Mouse (Mus musculus): Measurements from ENCODE around the gene Foxo6. TPM values are rescaled to one million over a fixed set of nuclear protein-coding genes. Genes with fewer than 3 reads are reported as not detected.

Gene Foxo6
- 1 to 10 TPM in 1 of 2 experiments, under 1 TPM in 1; 0.76 to 1.2 TPM for total RNA-seq (2021)
- long read RNA-seq, experiment 1, result 0 reads
- long read RNA-seq, experiment 2, partial matches to known transcripts, result 0 of 2 reads
- long read RNA-seq, experiment 2, other reads (novel, unspliced or antisense), result 0 of 2 reads

DNA sequence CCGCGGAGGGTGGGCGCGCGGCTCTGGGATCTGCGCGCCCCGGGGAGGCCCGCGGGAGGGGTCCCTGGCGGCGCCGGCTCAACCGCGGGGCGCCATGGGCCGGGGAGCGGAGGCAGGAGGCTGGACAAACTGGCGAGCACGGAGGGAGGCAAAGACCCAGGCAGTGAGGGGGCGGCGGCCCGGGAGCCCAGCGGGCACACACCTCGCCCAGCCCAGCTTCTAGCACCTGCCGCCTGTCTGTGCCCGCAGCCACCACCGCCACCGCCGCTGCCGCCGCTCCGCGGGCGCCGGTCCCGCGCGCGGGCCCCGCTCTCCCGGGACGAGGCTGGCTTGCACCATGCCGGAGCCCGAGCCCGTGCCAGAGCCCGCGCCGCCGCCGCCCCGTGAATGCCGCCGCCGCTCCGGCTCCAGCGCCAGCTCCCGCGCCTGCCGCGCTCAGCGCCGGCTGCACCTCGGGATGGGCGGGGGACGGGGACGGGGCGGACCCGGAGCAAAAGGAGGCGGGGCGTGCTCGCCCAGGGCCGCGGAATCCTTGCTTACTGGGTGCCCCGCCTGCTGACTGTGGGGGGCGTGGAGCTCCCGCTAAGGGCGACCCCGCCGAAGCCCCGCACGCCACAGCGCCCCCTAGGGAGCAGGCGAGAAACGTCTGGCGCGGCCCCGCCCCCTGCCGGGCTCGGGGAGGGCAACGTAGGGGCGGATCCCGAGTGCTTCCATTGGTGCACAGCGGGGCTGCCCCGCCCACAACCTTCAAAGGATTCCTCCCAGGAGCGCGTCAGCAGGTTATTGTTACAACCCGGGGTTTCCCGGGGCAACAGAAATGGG, at the start of gene Foxo6:
Gene Foxo6, minus strand, starts transcription at position 60 of the 822 bp plus-strand sequence.
- peak; percentile 97 for DNase-seq

DNA sequence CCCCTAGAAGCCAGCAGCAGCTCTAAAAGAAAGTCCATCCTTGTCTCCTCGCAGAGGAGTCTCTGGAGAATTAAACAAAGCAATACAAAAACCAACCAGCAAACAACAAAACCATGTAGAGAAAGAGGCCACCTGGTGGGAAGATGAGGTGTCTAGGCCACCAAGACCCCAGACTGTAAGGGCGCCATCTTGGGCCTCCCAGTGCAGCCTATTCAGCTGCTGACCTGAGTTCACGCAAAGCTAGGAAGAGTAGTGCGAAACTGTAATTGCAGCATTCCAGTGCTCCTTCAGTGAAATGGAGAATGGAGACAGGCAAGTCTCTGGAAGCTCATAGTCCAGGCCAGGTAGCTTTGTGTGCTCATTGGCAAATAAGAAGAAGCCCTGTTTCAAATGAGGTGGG, 47.2 kb upstream of the Foxo6 start:
- no peak for DNase-seq

GRCm38 (mm10) chr4:120332934-120333421, 45.8 kb upstream of the Foxo6 start:
- DNase-seq, result no peak

GRCm38 (mm10) chr4:120332405-120332933, 45.3 kb upstream of the Foxo6 start:
- no peak for DNase-seq

- no peak for DNase-seq
These were observed 44.8 kb upstream of the Foxo6 start for GRCm38 (mm10) chr4:120331992-120332391.

DNA sequence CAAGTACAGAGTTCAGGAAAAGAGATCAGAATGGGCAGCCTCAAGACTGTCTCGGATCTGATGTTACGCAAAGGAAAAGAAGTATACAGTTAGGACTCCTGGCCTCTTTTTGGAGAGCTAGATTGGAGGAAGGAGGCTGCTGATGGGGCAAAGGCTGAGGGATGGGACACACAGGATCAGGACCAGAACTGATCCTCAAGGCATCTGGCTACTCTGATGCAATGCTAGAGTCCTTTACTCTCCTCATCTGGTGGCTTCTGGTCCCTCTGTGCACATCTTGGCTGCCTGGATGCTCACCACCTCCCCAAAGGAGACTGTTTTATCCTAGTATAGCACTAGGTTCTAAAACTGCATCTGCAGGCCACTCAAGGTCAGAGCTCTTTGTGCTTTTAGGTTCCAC, 44.4 kb upstream of the Foxo6 start:
- no peak for DNase-seq

DNA sequence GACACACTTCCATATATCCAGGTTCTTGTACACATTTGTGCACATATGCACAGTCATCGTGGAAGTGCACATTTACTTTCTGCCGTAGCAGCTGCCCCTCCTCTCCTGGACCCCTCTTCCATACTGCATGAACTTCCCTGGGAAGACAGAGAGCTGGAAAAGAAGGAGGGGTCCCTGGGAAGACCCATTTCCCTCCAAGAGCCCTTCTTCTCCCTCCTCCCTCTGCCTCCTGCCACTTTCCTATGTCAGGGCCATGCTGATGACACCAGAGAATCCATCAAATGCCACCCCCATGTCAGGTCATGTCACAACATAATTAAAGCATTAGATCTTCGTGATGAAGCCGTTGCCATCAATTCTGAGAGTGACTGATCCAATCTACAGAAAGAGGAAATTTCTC, 38.6 kb upstream of the Foxo6 start:
- DNase-seq, result no peak

DNA sequence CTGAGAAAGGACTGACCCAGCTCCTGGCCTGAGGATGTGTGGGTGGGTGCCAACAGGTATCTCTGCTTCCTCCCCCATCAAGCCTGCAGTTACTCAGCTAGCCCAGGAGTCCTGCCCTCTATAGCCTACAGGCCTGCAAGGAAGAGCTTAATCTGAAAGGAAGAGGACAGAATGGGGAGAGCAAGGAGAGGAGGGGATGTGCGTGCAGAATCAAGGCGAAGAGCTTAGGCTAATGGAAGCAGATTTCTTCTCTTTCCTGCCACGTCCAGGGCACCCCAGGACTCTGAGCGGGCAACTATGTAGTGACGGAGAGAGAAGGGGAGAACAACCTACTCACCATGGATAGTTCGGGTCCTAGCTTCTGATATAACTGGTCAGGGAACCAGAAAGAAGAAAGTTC, 37.9 kb upstream of the Foxo6 start:
- no peak for DNase-seq

- DNase-seq, result peak in 1 of 2 experiments; percentile 12
These were observed 36.7 kb upstream of the Foxo6 start for GRCm38 (mm10) chr4:120323858-120324257.

DNA sequence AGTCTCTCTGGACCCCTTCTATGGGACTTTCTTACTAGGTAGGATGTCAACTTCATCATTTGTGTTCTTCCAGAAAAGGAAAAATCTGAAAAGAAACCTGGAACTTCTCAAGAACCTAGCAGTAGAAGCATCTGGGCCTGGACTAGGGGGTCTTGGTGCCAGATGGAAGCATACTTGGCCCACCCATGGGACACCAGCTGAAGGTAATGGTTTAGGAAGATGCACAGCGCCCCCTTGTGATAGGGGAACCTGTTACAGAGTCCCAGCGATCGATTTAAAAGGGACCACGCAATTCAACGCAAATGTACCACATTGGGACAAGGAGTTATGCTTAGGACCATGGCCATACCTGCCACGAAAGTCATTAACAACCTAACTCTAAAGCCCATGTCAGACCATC, 36.0 kb upstream of the Foxo6 start:
- DNase-seq, result peak; percentile 51 to 61

- DNase-seq, result no peak
These were observed 30.4 kb upstream of the Foxo6 start for GRCm38 (mm10) chr4:120317541-120317940.

GRCm38 (mm10) chr4:120316716-120317115, 29.6 kb upstream of the Foxo6 start:
- DNase-seq, result no peak

GRCm38 (mm10) chr4:120314571-120314970, 27.4 kb upstream of the Foxo6 start:
- DNase-seq, result no peak

DNA sequence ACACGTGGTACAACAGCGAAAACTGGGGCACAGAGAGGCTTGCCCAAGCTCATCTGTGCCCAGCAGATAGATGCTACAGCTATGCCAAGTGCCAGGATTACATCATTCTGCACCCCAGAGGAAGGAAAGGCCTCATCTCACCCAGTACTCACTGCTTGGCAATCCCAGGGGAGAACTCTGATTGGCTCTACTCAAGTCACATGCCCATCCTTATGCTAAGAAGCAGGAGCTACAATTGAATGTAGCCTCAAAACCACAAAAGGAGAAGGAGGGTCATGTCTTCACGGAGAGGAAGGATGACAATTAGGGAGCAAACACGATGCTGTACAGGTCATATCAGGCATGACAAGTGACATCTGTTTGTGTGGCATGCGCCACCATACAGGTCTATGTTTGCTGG, 26.2 kb upstream of the Foxo6 start:
- no peak for DNase-seq

DNA sequence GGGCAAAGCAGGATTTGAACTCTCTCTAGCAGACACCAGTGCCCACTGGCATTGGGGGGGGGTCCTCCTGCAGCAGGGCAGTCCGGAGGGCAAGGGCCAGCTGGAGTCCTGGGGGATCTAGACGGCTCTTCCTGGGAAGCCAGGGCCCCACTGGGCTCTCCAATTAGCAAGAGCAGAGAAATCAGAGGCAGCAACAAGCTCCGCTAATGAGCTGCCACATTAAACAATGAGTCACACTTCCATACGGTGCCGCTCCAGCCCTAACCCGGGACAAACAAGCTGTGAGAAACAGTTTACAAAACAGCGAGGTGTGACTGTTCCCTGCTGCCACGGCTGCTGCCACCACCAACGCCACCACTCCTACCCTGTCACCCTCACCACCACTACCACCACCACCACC, 17.4 kb upstream of the Foxo6 start:
- DNase-seq, result no peak

DNA sequence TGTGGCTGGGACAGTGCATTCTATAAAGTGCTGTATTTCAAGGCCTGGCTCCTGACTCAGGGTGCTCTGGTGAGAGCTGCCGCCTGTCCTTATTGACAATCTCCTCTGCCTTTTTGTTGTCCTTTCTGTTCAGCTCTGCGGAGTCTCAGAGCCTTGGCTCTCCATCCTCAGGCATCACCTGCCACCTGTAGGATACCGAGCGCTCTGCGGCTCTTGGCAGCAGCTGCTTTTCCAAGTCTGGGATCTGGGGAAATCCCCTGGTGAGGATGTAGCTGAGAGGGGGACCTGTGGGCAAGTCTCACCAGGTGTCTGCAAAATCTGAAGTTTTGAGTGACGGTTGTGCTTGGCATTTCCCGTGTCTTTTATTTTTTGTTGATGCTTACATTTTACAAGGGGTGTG, 12.1 kb upstream of the Foxo6 start:
- DNase-seq, result no peak

DNA sequence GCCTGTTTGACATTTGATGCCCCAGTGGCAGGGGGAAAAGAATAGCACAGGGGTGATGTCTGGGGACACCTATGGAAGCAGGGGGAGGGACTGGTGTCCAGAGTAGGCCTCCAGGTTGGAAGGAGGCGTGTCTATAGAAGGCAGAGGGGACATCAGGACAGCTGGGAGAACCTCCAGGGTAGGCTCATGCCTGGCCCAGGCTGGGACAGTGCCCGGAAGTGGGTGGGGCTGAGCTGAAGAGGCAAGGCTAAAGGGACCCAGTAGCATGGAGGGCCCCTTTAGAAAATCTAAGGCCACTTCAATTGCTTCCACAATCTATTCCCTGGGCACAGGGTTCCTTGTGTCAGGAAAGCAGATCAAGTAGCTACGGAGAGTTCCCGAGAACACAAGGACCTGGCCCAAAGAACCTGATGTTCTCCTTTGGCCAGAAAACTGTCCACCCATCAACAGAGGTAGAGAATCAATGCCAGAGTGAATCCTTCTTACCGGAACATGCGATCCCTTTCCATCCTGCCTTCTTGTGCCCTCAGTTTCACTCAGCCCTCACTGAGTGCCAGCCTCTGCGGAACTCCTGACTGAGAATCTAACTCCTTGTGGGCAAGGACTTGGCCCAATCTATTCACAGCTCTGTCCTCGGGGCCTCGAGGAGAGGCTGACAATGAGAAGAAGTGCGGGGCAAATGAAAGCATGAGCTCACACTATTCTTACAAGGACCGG, 4.1 kb upstream of the Foxo6 start:
- DNase-seq, result peak; percentile 39 to 56

GRCm38 (mm10) chr4:120290486-120290885, 3.3 kb upstream of the Foxo6 start:
- DNase-seq, result peak in 1 of 2 experiments; percentile 22

- DNase-seq, result peak in 1 of 2 experiments; percentile 46
These were observed 2.2 kb upstream of the Foxo6 start for GRCm38 (mm10) chr4:120289181-120289965.

- peak; percentile 24 to 50 for DNase-seq
These were observed 348 bp downstream of the Foxo6 start for GRCm38 (mm10) chr4:120286761-120287241.

DNA sequence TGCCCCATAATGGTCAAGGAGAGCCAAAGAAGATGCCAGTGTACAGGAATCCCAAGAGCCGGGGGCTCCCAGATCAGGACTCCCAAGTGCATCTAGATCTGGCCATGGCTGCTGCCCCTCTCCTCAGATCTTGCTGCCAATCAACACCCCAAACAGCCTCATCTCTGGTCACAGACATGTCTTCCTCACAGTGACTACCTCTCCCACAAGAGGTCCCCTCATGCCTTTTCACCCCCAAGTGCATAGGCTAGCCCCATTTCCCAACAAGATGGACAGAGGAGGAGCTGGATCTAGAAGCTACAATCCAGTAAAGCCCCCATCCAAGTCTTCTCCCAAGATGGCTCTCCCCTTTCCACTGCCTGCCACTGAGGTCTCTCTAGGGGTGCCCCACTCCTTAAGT, 1.4 kb downstream of the Foxo6 start:
- DNase-seq, result no peak

GRCm38 (mm10) chr4:120285223-120285622, 1.9 kb downstream of the Foxo6 start:
- DNase-seq, result no peak
